Mouse (Mus musculus) intestine, embryonic 14.5 days (tissue): Measurements from ENCODE around the gene Nav1. TPM values are rescaled to one million over a fixed set of nuclear protein-coding genes. Genes with fewer than 3 reads are reported as not detected.

Experiments
- ATAC-seq: fragments of 200-750 bp; cut with Nextera tagmentation; replicated peaks from 2 replicates; pipeline ENCODE4 v1.8.0; 2017; ENCODE audit warnings: low read depth, moderate number of reproducible peaks, moderate TSS enrichment, moderate library complexity; ENCODE audit not compliant: low FRiP score, low TSS enrichment
- DNase-seq: peaks from one replicate; pipeline ENCODE4 v3.0.0-alpha.2; 2018; ENCODE audit warnings: low spot score
- H3K27ac ChIP-seq: fragments of 300-500 bp; sonication (generic); 2 replicates; pipeline ENCODE4 v1.5.1; 2014; ENCODE audit warnings: low read depth, mild to moderate bottlenecking, control low read depth
- H3K27me3 ChIP-seq: fragments of 300-500 bp; sonication (generic); replicated peaks from 2 replicates; pipeline ENCODE4 v1.6.1; 2014; ENCODE audit warnings: low read length, control low read depth; ENCODE audit not compliant: control insufficient read depth, insufficient read depth
- H3K36me3 ChIP-seq: fragments of 300-500 bp; sonication (generic); 2 replicates; pipeline ENCODE4 v1.6.1; 2014; ENCODE audit warnings: low read length, control low read depth; ENCODE audit not compliant: control insufficient read depth, insufficient read depth
- H3K4me1 ChIP-seq: fragments of 300-500 bp; sonication (generic); replicated peaks from 2 replicates; pipeline ENCODE4 v1.6.1; 2014; ENCODE audit warnings: low read length, control low read depth, mixed read lengths; ENCODE audit not compliant: control insufficient read depth, insufficient read depth
- H3K4me2 ChIP-seq: fragments of 300-500 bp; sonication (generic); 2 replicates; pipeline ENCODE4 v1.6.1; 2014; ENCODE audit warnings: low read length
- H3K4me3 ChIP-seq: fragments of 300-500 bp; sonication (generic); 2 replicates; pipeline ENCODE4 v1.5.1; 2014; ENCODE audit warnings: low read depth, low read length, control low read depth, mixed read lengths
- H3K9ac ChIP-seq: fragments of 300-500 bp; sonication (generic); 2 replicates; pipeline ENCODE4 v1.6.1; 2014; ENCODE audit warnings: mild to moderate bottlenecking, low read length
- H3K9me3 ChIP-seq: fragments of 300-500 bp; sonication (generic); 2 replicates; pipeline ENCODE4 v1.6.1; 2016; ENCODE audit warnings: low read length, control low read depth; ENCODE audit not compliant: control insufficient read depth
- WGBS: fragments of 180-500 bp; shearing (Covaris S2); extraction: QIAGEN DNeasy Blood & Tissue Kit; methylation state at CpG from one replicate; pipeline ENCODE4 v1.1.7; 2014; 5-methylcytosine and 5-hydroxymethylcytosine counted together
- polyA plus RNA-seq: library from polyadenylated mRNA; unstranded; fragments of >200 nt; fragmentation: Nextera tagmentation; extraction: Ambion mirVana; gene quantifications from 2 replicates; pipeline ENCODE4 v1.2.1, GENCODE M21; 2014

The Nav1 gene
- polyA plus RNA-seq, 1 experiment from 2014 or later, result 21.2 TPM

- Histone ChIP-seq H3K36me3 (no peaks in the 10 kb centered on the region), H3K9me3 (no peaks in the 10 kb centered on the region), H3K4me3 (no peak overlapping the region), H3K27me3 (no peaks in the 10 kb centered on the region), H3K9ac (no peak overlapping the region), H3K4me1 (0 out of 2 replicates have a peak, but pooled peaks cover 2% of the 10 kb centered on the region), H3K4me2 (no peak overlapping the region), H3K27ac (no peak overlapping the region)
- 62% methylated on average over 5 of the region's 5 CpGs for WGBS
- DNase-seq (no peak), ATAC-seq (no peak)
Measured at GRCm38 (mm10) chr1:135624646-135625045, 17.6 kb upstream of the Nav1 start.

- WGBS, result 93% methylated on average over 5 of the region's 5 CpGs
- Histone ChIP-seq H3K27me3 (no peaks in the 10 kb centered on the region), H3K9me3 (no peaks in the 10 kb centered on the region), H3K36me3 (no peaks in the 10 kb centered on the region), H3K4me1 (0 out of 2 replicates have a peak, but pooled peaks cover 5% of the 10 kb centered on the region), H3K9ac (no peak overlapping the region), H3K4me3 (no peak overlapping the region), H3K4me2 (no peak overlapping the region), H3K27ac (no peak overlapping the region)
- no peak for DNase-seq
- no peak for ATAC-seq
Measured at GRCm38 (mm10) chr1:135623136-135623535, 16.0 kb upstream of the Nav1 start.

GRCm38 (mm10) chr1:135621307-135621706 is 14.2 kb upstream of the Nav1 start:
- WGBS, result 51% methylated on average over 3 of the region's 3 CpGs
- Histone ChIP-seq H3K4me1 (0 out of 2 replicates have a peak, but pooled peaks cover 5% of the 10 kb centered on the region), H3K27me3 (no peaks in the 10 kb centered on the region)

GRCm38 (mm10) chr1:135619932-135620391 is 12.9 kb upstream of the Nav1 start:
- DNase-seq (no peak), ATAC-seq (no peak)
- Histone ChIP-seq H3K27me3 (no peaks in the 10 kb centered on the region), H3K36me3 (no peaks in the 10 kb centered on the region), H3K9ac (no peak overlapping the region), H3K4me3 (no peak overlapping the region), H3K27ac (no peak overlapping the region), H3K9me3 (no peaks in the 10 kb centered on the region), H3K4me1 (peaks cover 9% of the 10 kb centered on the region; the same call in 1 of the 2 replicates), H3K4me2 (no peak overlapping the region)
- WGBS, result 14% methylated on average over 7 of the region's 7 CpGs

More at GRCm38 (mm10) chr1:135621307-135621706, 14.2 kb upstream of the Nav1 start:
- DNase-seq, result no peak
- H3K4me3 ChIP-seq, result no peak overlapping the region
- no peak overlapping the region for H3K9ac ChIP-seq
- no peak overlapping the region for H3K27ac ChIP-seq
- H3K9me3 ChIP-seq, result no peaks in the 10 kb centered on the region
- no peak for ATAC-seq
- H3K36me3 ChIP-seq, result no peaks in the 10 kb centered on the region
- H3K4me2 ChIP-seq, result no peak overlapping the region

GRCm38 (mm10) chr1:135619130-135619529 is 12.0 kb upstream of the Nav1 start:
- WGBS, result 68% methylated on average over 7 of the region's 7 CpGs
- H3K9ac ChIP-seq, result no peak overlapping the region
- H3K27me3 ChIP-seq, result no peaks in the 10 kb centered on the region
- no peak overlapping the region for H3K4me2 ChIP-seq
- H3K4me1 ChIP-seq, result peaks cover 9% of the 10 kb centered on the region; the same call in 1 of the 2 replicates
- H3K9me3 ChIP-seq, result no peaks in the 10 kb centered on the region
- H3K4me3 ChIP-seq, result no peak overlapping the region
- DNase-seq (no peak), ATAC-seq (no peak)
- H3K36me3 ChIP-seq, result no peaks in the 10 kb centered on the region
- H3K27ac ChIP-seq, result no peak overlapping the region

- Histone ChIP-seq H3K4me3 (no peak overlapping the region), H3K9me3 (no peaks in the 10 kb centered on the region), H3K9ac (no peak overlapping the region), H3K4me2 (no peak overlapping the region), H3K27me3 (no peaks in the 10 kb centered on the region), H3K4me1 (peaks cover 9% of the 10 kb centered on the region; the same call in 1 of the 2 replicates), H3K36me3 (no peaks in the 10 kb centered on the region), H3K27ac (no peak overlapping the region)
- 91% methylated on average over 3 of the region's 3 CpGs for WGBS
- DNase-seq (no peak), ATAC-seq (no peak)
Measured at GRCm38 (mm10) chr1:135617344-135617743, 10.2 kb upstream of the Nav1 start.

- H3K9ac ChIP-seq, result no peak overlapping the region
- no peak overlapping the region for H3K4me3 ChIP-seq
- H3K9me3 ChIP-seq, result no peaks in the 10 kb centered on the region
- no peaks in the 10 kb centered on the region for H3K27me3 ChIP-seq
- 19% methylated on average over 20 of the region's 20 CpGs for WGBS
- no peak overlapping the region for H3K27ac ChIP-seq
- no peak overlapping the region for H3K4me2 ChIP-seq
- H3K36me3 ChIP-seq, result no peaks in the 10 kb centered on the region
- ATAC-seq (no peak), DNase-seq (peak; percentile 92)
- H3K4me1 ChIP-seq, result peaks cover 9% of the 10 kb centered on the region; the same call in 1 of the 2 replicates
Measured at GRCm38 (mm10) chr1:135615715-135616641, 8.9 kb upstream of the Nav1 start.

- 81% methylated on average over 4 of the region's 4 CpGs for WGBS
- DNase-seq (no peak), ATAC-seq (no peak)
- H3K4me1 ChIP-seq, result no peaks in the 10 kb centered on the region
- no peak overlapping the region for H3K4me3 ChIP-seq
- H3K27me3 ChIP-seq, result no peaks in the 10 kb centered on the region
- H3K27ac ChIP-seq, result no peak overlapping the region
- no peak overlapping the region for H3K9ac ChIP-seq
- H3K36me3 ChIP-seq, result no peaks in the 10 kb centered on the region; the same call in 1 of the 2 replicates
- no peak overlapping the region for H3K4me2 ChIP-seq
- H3K9me3 ChIP-seq, result no peaks in the 10 kb centered on the region
Measured at GRCm38 (mm10) chr1:135609621-135610020, 2.5 kb upstream of the Nav1 start.
